Mouse (Mus musculus): Measurements from ENCODE around the gene Ccdc33. TPM values are rescaled to one million over a fixed set of nuclear protein-coding genes. Genes with fewer than 3 reads are reported as not detected.

Gene Ccdc33
- total and polyA plus RNA-seq, 2 experiments from 2014 or later, result 0.27 to 1.4 TPM

- no peak for TF ChIP-seq CTCF (IDR thresholded peaks at IDR 0.05)
- no peaks in the 10 kb centered on the region for H3K36me3 ChIP-seq (ENCODE audit: insufficient read depth, low read length)
- no peaks in the 10 kb centered on the region for H3K4me1 ChIP-seq (ENCODE audit: insufficient read depth, low read length)
- no peak overlapping the region for H3K27ac ChIP-seq (ENCODE audit: low read depth, low read length)
- no peak overlapping the region for H3K4me3 ChIP-seq (ENCODE audit: low read depth, low read length)
- DNase-seq (ENCODE audit: low spot score), result no peak
- no peaks in the 10 kb centered on the region for H3K27me3 ChIP-seq (ENCODE audit: insufficient read depth, low read length)
- no peak overlapping the region for H3K9ac ChIP-seq (replicated peaks; ENCODE audit: low read length, poor library complexity, severe bottlenecking)
- no peak overlapping the region for H3K4me2 ChIP-seq (ENCODE audit: low read depth, low read length, poor library complexity, severe bottlenecking)
- no peaks in the 10 kb centered on the region for H3K9me3 ChIP-seq (ENCODE audit: low read length)
- WGBS, result 78% methylated on average over 15 of the region's 15 CpGs
- no peak for ATAC-seq (ENCODE audit: low FRiP score)
These were observed 12.9 kb downstream of the Ccdc33 start for GRCm38 (mm10) chr9:58105595-58106169.

- no peaks in the 10 kb centered on the region for H3K4me1 ChIP-seq (ENCODE audit: insufficient read depth, low read length)
- no peak for DNase-seq (ENCODE audit: low spot score)
- ATAC-seq (ENCODE audit: low FRiP score), result no peak
These were observed 15.0 kb downstream of the Ccdc33 start for GRCm38 (mm10) chr9:58103647-58104046.

GRCm38 (mm10) chr9:58102013-58102412, 16.6 kb downstream of the Ccdc33 start:
- Histone ChIP-seq H3K9ac (replicated peaks; ENCODE audit: low read length, poor library complexity, severe bottlenecking) (no peak overlapping the region), H3K4me3 (ENCODE audit: low read depth, low read length) (no peak overlapping the region), H3K9me3 (ENCODE audit: low read length) (no peaks in the 10 kb centered on the region), H3K27me3 (ENCODE audit: insufficient read depth, low read length) (peaks cover 5% of the 10 kb centered on the region; the same call in 1 of the 2 replicates), H3K27ac (ENCODE audit: low read depth, low read length) (no peak overlapping the region), H3K4me1 (ENCODE audit: insufficient read depth, low read length) (no peaks in the 10 kb centered on the region), H3K36me3 (ENCODE audit: insufficient read depth, low read length) (no peaks in the 10 kb centered on the region), H3K4me2 (ENCODE audit: low read depth, low read length, poor library complexity, severe bottlenecking) (no peak overlapping the region)
- 54% methylated on average over 4 of the region's 4 CpGs for WGBS
- TF ChIP-seq CTCF (IDR thresholded peaks at IDR 0.05), result no peak
- DNase-seq (ENCODE audit: low spot score) (no peak), ATAC-seq (ENCODE audit: low FRiP score) (peak; percentile 67; the same call in 1 of the 2 replicates)

More at GRCm38 (mm10) chr9:58103647-58104046, 15.0 kb downstream of the Ccdc33 start:
- Histone ChIP-seq H3K4me2 (ENCODE audit: low read depth, low read length, poor library complexity, severe bottlenecking) (no peak overlapping the region), H3K27me3 (ENCODE audit: insufficient read depth, low read length) (peaks cover 5% of the 10 kb centered on the region; the same call in 1 of the 2 replicates), H3K9ac (replicated peaks; ENCODE audit: low read length, poor library complexity, severe bottlenecking) (no peak overlapping the region), H3K36me3 (ENCODE audit: insufficient read depth, low read length) (no peaks in the 10 kb centered on the region), H3K27ac (ENCODE audit: low read depth, low read length) (no peak overlapping the region), H3K4me3 (ENCODE audit: low read depth, low read length) (no peak overlapping the region), H3K9me3 (ENCODE audit: low read length) (no peaks in the 10 kb centered on the region)
- TF ChIP-seq CTCF (IDR thresholded peaks at IDR 0.05), result no peak
- 42% methylated on average over 6 of the region's 6 CpGs for WGBS

- Histone ChIP-seq H3K9me3 (ENCODE audit: low read length) (no peaks in the 10 kb centered on the region), H3K4me3 (ENCODE audit: low read depth, low read length) (no peak overlapping the region), H3K36me3 (ENCODE audit: insufficient read depth, low read length) (no peaks in the 10 kb centered on the region), H3K4me1 (ENCODE audit: insufficient read depth, low read length) (peaks cover 6% of the 10 kb centered on the region; the same call in 1 of the 2 replicates), H3K4me2 (ENCODE audit: low read depth, low read length, poor library complexity, severe bottlenecking) (no peak overlapping the region), H3K9ac (replicated peaks; ENCODE audit: low read length, poor library complexity, severe bottlenecking) (no peak overlapping the region), H3K27ac (ENCODE audit: low read depth, low read length) (no peak overlapping the region), H3K27me3 (ENCODE audit: insufficient read depth, low read length) (peaks cover 5% of the 10 kb centered on the region; the same call in 1 of the 2 replicates)
- ATAC-seq (ENCODE audit: low FRiP score) (no peak), DNase-seq (ENCODE audit: low spot score) (no peak)
- TF ChIP-seq CTCF (IDR thresholded peaks at IDR 0.05), result no peak
- WGBS, result 88% methylated on average over 5 of the region's 5 CpGs
These were observed 18.6 kb downstream of the Ccdc33 start for GRCm38 (mm10) chr9:58099836-58100565.

- H3K4me3 ChIP-seq (ENCODE audit: low read depth, low read length), result no peak overlapping the region
- H3K9me3 ChIP-seq (ENCODE audit: low read length), result no peaks in the 10 kb centered on the region
- H3K9ac ChIP-seq (replicated peaks; ENCODE audit: low read length, poor library complexity, severe bottlenecking), result no peak overlapping the region
- H3K27ac ChIP-seq (ENCODE audit: low read depth, low read length), result peak overlapping the region; percentile 18; the same call in 1 of the 2 replicates
- H3K36me3 ChIP-seq (ENCODE audit: insufficient read depth, low read length), result no peaks in the 10 kb centered on the region
- H3K4me2 ChIP-seq (ENCODE audit: low read depth, low read length, poor library complexity, severe bottlenecking), result no peak overlapping the region
- peaks cover 6% of the 10 kb centered on the region; the same call in 1 of the 2 replicates for H3K4me1 ChIP-seq (ENCODE audit: insufficient read depth, low read length)
- TF ChIP-seq CTCF (IDR thresholded peaks at IDR 0.05), result no peak
- peak; percentile 86 for DNase-seq (ENCODE audit: low spot score)
- WGBS, result 39% methylated on average over 5 of the region's 5 CpGs
- ATAC-seq (ENCODE audit: low FRiP score), result peak; percentile 52; the same call in 1 of the 2 replicates
- H3K27me3 ChIP-seq (ENCODE audit: insufficient read depth, low read length), result peaks cover 5% of the 10 kb centered on the region; the same call in 1 of the 2 replicates
These were observed 21.9 kb downstream of the Ccdc33 start for GRCm38 (mm10) chr9:58096629-58097301.
